Mouse (Mus musculus) thymus, postnatal 4 days (tissue): ENCODE data around the gene Triobp.

Experiments
- DNase-seq: peaks from one replicate; pipeline ENCODE4 v3.0.0; 2021

Gene Triobp

GRCm38 (mm10) chr15:78971626-78972025, 24.1 kb downstream of the Triobp start:
- DNase-seq: no peak

DNA sequence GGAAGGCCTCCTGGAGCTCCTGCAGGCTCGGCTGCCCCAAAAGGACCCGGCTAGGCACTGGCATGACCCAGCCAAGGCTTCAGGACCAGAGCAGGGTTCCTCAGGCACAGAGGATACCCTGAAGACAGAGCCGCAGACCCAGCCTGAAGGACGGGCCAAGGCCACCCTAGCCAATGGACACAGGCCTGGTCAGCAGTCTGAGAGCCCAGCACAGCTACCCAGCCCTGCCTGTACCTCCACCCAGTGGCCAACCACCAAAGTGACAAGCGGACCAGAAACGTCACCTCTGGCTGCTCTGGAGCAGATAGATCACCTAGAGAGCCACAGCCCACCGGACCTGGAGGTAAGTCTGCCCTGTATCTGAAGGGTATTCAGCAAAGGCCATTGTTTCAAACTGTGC, 26.4 kb downstream of the Triobp start:
- no peak for DNase-seq

- DNase-seq: no peak
Measured at GRCm38 (mm10) chr15:78977676-78978159, 30.2 kb downstream of the Triobp start.

GRCm38 (mm10) chr15:78978875-78979274, 31.4 kb downstream of the Triobp start:
- no peak for DNase-seq

DNA sequence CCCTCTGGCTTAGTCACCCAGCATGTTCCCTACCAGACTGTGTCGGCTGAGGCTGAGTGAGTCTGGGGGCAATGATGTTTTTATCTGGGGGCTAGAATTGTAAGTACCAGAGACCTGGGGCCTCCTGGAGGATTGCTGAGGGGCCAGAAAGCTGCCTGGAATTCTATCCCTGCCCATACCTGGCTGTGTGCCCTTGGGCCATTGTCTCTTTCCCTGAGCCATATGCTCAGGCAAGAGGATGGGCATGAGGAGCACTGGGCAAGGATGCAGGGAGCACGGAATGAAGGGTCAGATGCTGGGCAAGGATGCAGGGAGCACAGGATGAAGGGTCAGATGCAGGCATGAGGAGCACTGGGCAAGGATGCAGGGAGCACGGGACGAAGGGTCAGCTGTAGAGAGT, 32.6 kb downstream of the Triobp start:
- no peak for DNase-seq

DNA sequence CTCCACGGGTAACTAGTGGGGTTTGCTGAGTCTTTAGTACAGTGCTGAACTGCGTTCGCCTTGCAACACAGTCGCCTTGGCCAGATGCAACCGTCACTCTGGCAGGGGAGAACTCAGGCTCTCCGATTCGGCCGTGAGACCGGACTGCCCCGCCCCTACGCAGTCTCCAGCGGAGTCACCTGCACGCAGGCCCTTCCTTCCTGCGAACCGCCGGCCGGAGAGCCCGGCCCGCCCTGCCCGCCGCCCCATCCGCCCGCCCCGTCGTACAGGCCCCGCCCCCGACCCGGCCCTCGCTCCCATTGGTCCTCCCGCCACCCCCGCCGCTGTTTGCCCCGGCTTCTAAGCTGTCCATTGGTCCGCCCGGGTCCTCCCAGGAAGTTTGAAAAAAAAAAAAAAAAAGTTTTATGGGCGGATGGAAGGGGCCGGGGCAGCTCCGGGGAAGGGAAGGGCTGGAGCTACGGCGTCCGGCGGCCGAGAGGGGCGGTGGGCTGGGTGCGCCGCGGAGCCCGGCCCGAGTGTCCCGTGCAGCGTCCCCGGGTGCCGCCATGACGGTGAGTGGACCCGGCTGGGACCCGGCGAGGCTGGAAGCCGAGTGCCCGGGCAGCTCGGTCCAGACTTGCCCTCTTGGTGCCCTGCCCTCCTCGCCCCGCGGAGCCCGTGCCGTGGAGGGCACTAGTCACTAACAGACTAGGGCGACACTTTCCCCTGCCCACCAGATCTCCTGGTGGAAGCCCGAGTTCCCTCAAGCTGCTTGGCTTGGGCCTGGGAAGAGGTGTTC, 35.3 kb downstream of the Triobp start:
- DNase-seq: peak; percentile 90

DNA sequence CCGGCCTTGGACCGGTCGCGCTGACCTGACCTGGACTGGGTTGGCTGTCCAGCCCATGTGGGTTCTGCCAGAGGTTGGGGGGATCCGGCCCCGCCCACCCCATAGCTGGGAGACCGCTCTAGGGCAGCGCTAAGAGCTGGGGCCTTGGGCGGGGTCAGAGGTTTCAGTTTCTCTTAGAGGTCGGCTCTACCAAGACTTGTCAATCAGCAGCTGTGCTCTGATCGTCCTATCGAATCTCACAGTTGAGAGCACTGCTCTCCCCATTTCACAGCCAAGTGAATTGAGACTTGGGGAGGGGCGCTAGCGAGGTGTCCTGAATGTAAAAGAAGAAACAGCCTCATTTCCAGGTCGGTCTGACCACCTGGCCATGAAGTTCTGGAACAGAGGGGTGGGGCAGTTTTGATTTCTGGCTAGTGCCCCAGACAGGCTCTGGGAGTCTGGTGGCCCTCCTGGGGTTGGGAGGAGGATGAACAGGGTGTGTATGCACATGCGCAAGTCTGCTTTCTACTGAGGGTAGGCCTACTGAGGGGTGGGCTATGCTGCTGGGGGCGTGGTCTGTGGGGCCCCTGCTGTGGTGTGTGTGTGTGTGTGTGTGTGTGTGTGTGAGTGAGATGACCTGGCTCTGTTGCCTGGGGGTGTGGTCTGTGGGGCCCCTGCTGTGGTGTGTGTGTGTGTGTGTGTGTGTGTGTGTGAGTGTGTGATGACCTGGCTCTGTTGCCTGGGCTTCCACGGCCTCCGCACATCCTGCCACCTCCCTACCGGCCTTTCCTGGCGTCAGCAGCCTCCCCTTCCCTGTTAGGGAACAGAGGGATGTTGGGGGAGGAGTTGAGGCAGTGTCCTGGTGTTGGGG, 36.1 kb downstream of the Triobp start:
- DNase-seq: peak; percentile 69

GRCm38 (mm10) chr15:78984286-78984778, 36.8 kb downstream of the Triobp start:
- no peak for DNase-seq

GRCm38 (mm10) chr15:78986536-78987220, 39.2 kb downstream of the Triobp start:
- no peak for DNase-seq

- no peak for DNase-seq
Measured at GRCm38 (mm10) chr15:78988499-78988971, 41.0 kb downstream of the Triobp start.

DNA sequence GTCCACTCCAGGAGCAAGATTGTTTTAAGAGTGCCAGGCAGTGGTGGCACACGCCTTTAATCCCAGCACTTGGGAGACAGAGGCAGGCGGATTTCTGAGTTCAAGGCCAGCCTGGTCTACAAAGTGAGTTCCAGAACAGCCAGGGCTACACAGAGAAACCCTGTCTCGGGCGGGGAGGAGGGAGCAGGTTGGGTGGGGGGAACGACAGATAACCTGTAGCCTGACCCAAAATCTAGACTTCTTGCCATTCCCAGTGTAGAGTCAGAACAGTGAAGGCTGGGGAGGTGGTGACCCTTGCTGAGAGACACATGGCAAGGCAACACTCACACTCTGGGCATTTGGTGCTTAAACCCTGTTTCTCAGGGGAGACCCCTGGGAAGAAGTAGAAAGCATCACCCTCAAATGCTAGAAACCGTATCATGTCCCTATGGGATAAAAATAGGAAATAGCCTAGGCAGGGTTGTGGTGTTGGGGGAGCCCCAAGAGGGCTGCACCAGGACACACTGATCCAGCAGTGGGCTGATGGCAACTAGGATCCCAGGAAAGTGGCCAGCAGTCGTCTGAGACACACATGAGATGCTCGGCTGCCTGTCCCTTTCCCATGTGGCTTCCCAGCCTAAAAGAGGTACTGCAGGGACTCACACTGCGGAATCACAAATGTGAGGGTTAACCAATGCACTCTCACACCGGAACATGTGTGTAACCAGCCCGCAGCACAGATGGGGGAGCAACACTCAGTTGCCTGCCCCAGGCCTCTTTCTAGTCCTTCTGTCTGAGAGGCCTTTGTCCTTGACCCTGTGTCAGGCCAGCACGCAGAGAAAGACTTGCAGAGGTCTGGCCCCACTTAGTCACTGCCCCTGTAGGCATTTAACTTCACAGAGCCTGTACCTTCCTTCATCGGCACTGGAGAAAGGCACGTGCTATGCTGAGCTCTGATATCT, 41.9 kb downstream of the Triobp start:
- DNase-seq: no peak

GRCm38 (mm10) chr15:78990093-78990463, 42.6 kb downstream of the Triobp start:
- no peak for DNase-seq

- no peak for DNase-seq
Measured at GRCm38 (mm10) chr15:78990970-78991525, 43.5 kb downstream of the Triobp start.

DNA sequence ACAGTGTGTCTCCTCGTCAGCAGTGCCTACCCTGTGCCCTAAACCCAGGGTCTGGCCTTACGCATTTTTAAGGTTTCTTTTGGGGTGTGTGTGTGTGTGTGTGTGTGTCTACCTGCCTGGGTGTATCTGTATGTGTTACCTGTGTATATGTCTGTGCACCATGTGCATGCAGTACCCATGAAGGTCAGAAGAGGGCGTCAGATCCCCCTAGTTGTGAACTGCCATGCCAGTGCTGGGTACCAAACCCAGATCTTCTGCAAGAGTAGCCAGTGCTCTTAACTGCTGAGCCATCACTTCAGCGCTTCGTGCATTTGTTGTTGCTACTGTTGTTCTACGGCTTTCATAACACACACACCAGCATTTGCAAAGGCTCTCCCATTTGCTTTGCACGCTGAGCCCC, 44.7 kb downstream of the Triobp start:
- no peak for DNase-seq

- DNase-seq: no peak
Measured at GRCm38 (mm10) chr15:78992925-78993324, 45.4 kb downstream of the Triobp start.

DNA sequence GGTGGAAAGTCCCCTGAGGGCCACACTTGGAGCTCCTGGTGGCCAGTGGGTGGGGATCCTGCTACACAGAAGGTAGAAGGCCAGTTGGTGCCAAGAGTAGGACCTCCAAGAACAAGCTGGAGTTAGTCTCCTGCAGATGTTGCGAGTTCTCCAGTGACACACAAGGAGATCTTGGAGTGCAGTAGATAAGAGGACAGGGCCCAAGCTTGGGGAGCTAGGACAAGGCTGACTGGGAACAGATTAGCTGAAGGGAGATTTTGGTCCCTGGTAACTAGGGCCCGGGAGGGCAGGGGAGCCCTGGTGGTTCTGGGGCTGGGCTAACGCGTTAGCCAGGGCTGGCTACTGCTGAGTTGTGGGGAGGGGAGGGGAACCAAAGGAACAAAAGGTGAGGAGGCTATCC, 48.4 kb downstream of the Triobp start:
- no peak for DNase-seq

DNA sequence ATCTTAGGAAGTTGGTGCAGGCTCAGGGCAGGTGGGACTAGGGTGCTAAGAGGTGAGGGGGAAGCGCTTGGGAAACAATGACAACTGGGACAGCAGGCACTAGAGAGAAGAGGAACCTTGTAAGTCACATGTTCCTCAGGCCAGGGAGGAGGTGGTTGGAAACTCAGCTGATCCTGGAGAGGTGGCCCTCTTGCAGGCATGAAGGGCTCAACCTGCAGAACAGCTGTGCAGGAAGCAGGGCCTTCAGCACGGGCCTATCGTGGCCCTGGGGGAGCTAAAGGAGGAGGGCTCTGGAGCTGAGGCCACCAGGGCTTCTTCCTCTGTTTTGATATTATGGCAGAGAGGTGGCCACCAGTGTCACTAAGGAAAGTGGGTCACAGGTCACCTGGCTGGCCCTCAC, 49.1 kb downstream of the Triobp start:
- DNase-seq: peak; percentile 65

DNA sequence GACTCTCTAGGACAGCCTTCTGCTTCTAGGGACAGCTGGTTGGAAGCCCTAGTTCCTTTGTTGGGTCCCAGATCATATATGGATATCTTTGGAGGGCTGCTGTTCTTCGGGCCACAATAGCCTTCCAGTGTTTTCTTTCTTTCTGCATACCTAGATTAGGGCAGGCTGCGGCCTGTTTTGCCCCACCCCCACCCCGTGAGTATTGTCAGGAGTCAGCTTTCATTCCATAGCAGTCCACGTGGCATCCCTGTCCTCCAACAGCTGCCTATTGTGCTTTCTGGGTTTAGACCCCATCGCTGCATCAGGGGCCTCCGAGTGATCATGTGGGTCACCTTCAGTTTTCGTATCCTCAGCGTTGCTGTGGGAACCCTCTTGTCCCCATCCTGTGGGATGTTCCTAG, 50.8 kb downstream of the Triobp start:
- no peak for DNase-seq

GRCm38 (mm10) chr15:78999586-78999985, 52.1 kb downstream of the Triobp start:
- peak; percentile 54 for DNase-seq

DNA sequence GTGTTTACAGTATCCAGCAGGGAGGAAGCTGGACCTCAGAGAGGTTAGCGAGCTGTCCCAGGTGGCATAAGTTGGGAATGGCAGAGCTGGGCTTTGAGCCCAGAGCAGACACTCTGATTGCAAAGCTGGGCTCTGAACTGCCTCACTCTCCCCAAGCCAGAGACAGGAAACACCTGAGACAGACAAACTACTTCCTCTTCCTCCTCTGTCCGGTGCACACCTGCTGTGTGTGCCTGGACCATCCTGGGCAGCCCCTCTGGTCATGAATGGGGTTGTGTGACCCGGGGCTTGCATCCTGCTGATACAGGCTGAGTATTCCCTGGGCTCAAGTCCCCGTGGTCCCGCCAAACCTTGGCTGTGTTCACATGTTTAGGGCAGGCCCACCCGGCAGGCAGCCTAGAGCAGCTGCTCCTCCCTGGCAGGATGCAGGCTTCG, 52.9 kb downstream of the Triobp start:
- peak; percentile 35 for DNase-seq

- DNase-seq: no peak
Measured at GRCm38 (mm10) chr15:79001559-79001958, 54.0 kb downstream of the Triobp start.

DNA sequence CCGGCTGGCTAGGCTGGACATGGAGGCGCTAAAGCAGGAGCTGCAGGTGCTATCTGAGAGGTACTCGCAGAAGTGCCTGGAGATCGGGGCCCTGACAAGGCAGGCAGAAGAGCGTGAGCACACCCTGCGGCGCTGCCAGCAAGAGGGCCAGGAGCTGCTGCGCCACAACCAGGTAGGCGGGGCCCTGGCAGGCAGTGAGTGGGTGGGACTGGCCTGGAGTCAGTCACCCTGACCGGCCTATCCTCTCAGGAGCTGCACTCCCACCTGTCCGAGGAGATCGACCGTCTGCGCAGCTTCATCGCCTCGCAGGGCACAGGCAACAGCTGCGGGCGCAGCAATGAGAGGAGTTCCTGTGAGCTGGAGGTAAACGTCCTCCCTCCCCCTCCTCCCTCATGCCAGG, 54.5 kb downstream of the Triobp start:
- DNase-seq: no peak
